Mouse (Mus musculus): ENCODE measurements at regions not wholly inside any gene's neighbourhood (a gene's known extent, or its start where the extent isn't known, plus 50 kb on each side); places are given as distances from the start of the nearest gene placed in this dataset.

DNA sequence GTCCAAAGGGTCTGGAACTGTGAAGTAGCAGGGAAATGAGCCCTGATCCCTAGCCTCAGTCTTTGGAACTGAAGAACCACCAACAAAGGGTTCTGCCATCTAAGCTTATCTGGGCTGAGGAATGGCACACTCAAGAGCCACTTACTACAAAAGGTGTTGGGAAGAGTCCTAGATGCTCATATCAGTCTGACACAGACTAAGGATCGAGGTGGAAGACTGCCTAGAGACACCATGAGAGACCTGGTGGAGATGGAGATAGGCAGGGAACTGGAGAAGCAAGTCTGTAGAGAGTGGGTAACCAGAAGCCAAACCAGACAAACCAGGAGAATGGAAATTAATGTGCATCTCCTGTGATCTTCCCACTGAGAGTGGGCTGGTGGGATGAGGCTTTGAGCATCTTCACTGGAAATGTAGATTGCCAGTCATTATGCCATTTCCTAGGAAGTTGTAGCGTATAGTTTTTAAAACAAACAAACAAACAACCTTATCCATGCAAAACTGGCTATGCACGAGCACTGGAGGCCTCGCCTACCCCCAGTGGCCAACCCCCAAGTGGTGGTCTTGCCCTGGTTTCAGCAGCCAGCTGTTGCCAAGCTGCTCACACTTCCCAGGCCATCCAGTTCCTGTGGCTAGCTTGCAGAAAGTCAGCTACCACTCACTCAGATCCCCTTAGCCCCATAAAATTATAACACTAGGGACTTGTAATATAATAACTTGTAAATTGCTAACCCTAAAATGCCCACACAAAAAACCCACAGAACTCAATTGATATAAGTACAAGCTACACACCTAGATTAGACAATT is 136.2 kb upstream of the Meis1 start:
- Histone ChIP-seq H3K36me3 (no peaks in the 10 kb centered on the region), H3K27me3 (no peaks in the 10 kb centered on the region), H3K27ac (no peak overlapping the region), H3K9me3 (no peaks in the 10 kb centered on the region), H3K9ac (no peak overlapping the region), H3K4me3 (no peak overlapping the region), H3K4me2 (no peak overlapping the region), H3K4me1 (no peaks in the 10 kb centered on the region)
- no peak for ATAC-seq (ENCODE audit: insufficient number of reproducible peaks, low FRiP score, low TSS enrichment, low read depth)
- 81% methylated on average over 4 of the region's 4 CpGs for WGBS

DNA sequence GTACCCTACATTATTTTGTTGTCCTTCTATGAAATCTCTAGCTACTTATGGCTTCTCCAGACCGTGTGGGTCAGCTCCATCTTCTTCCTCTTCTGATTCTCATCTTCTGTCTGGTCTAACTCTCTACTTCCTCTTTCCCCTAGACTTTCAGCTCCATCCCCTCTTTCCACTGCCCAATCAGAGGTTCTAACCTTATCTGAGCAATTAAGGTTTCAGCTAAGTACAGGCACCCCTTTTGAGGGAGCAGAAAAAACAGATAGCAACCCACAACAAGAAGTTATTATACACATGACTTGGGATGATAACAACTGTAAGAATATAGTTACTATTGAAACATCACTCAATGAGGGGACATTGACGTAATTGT is 136.8 kb upstream of the Meis1 start:
- Histone ChIP-seq H3K9me3 (no peaks in the 10 kb centered on the region), H3K4me2 (no peak overlapping the region), H3K27ac (no peak overlapping the region), H3K27me3 (no peaks in the 10 kb centered on the region), H3K9ac (no peak overlapping the region), H3K4me1 (no peaks in the 10 kb centered on the region), H3K4me3 (no peak overlapping the region), H3K36me3 (no peaks in the 10 kb centered on the region)
- no peak for ATAC-seq (ENCODE audit: insufficient number of reproducible peaks, low FRiP score, low TSS enrichment, low read depth)
- 83% methylated on average over 2 of the region's 2 CpGs for WGBS

DNA sequence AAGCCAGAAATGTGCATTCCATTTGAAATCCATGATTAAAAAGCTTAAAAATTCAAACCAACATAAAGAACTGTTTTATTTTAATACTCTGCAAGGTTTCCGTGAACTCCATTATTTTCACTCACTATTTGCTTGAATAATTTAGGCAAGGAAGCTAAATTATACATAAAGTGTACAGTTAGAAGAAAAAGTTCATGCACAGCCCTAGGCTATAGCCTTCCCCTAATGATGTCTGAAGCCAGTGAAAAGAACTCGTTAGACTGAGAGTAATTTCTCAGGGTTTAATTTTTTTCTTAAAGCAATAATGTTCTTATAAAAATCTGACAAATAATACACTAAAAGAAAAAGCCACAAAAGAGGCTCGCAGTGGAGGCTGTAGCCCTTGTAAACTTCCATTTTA is 141.4 kb upstream of the Meis1 start:
- Histone ChIP-seq H3K4me1 (no peaks in the 10 kb centered on the region), H3K27me3 (0 out of 2 replicates have a peak, but pooled peaks cover 5% of the 10 kb centered on the region), H3K36me3 (no peaks in the 10 kb centered on the region), H3K27ac (no peak overlapping the region), H3K9me3 (no peaks in the 10 kb centered on the region), H3K4me3 (no peak overlapping the region), H3K4me2 (no peak overlapping the region), H3K9ac (no peak overlapping the region)
- ATAC-seq (ENCODE audit: insufficient number of reproducible peaks, low FRiP score, low TSS enrichment, low read depth): no peak
- 21% methylated on average over 3 of the region's 3 CpGs for WGBS

DNA sequence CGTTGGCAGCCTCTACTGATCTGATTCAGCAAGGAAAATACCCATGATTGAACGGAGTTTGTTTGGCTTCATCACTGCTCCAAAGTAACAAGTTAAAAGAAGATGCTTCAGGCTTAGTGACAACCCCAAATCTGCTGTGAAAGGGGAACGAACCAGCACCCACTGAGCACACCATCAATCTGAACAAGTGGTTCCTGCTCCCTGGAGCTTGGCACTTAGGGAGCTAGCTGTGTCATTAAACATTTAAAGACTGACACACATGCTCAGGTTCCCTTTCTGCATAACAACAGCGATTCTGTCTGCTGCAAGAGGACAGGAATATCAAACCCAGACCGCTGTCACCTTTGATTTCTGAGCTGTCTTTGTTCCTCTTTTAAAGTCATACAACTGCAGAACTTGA is 141.9 kb upstream of the Meis1 start:
- 31% methylated on average over 5 of the region's 5 CpGs for WGBS
- Histone ChIP-seq H3K4me1 (no peaks in the 10 kb centered on the region), H3K9ac (no peak overlapping the region), H3K36me3 (no peaks in the 10 kb centered on the region), H3K27me3 (0 out of 2 replicates have a peak, but pooled peaks cover 5% of the 10 kb centered on the region), H3K27ac (no peak overlapping the region), H3K4me2 (no peak overlapping the region), H3K9me3 (no peaks in the 10 kb centered on the region), H3K4me3 (no peak overlapping the region)
- ATAC-seq (ENCODE audit: insufficient number of reproducible peaks, low FRiP score, low TSS enrichment, low read depth): no peak

DNA sequence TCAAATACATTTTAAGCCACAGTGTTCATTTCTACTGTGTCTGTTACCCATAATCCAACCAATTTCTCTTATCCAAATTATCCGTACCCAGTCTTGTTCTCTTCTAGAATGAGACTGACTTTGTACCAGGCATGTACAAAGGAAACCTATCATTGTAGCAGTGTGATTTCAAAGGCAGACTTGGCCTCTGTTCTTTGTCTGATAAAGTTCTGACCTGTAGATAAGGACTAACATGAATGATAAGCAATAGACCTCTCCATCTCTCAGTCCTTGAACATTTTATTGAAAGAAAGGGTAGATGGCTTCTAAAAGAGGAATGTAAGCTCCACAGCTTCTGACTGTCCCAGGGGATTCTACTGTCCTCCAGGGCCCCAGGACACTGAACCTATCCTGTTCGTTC is 152.2 kb upstream of the Meis1 start:
- Histone ChIP-seq H3K4me2 (no peak overlapping the region), H3K4me3 (no peak overlapping the region), H3K36me3 (no peaks in the 10 kb centered on the region), H3K9me3 (no peaks in the 10 kb centered on the region), H3K27me3 (no peaks in the 10 kb centered on the region), H3K4me1 (no peaks in the 10 kb centered on the region), H3K27ac (no peak overlapping the region), H3K9ac (no peak overlapping the region)
- WGBS: 85% methylated on average over 2 of the region's 2 CpGs
- ATAC-seq (ENCODE audit: insufficient number of reproducible peaks, low FRiP score, low TSS enrichment, low read depth): no peak

DNA sequence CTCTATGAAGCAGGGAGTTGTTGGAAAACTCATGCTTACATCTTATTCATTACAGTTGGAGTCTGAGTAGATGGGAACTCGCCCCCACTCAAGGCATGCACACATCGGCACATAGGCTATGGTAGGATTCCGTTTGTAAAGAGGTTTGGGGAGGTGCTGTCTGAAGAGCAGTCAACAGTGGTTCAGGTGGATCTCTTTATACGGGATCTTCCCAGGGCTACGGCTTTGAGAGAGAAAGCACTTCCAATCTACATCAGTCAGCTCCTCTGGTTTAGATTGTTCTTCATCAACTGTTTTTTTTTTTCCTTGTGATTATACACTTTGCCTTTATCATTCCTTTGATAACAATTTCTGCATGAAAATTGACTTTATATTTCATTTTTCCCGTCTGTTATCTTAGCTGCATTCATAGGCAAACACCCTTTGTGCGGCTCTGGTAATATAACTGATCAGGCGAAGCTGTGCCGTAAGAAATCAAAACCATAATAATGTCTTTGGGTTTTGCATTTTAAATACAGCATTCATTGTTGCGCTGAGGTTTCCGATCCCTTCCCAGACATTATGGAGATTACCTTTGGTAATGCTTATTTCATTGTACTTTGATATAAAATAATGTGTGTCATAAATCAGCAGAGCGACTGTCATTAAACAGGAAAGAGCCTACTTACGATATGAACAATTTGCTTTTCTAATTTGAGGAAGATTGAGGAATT is 155.7 kb upstream of the Meis1 start:
- ATAC-seq (ENCODE audit: insufficient number of reproducible peaks, low FRiP score, low TSS enrichment, low read depth): no peak
- Histone ChIP-seq H3K4me2 (no peak overlapping the region), H3K27ac (no peak overlapping the region), H3K9ac (no peak overlapping the region), H3K4me3 (no peak overlapping the region), H3K27me3 (no peaks in the 10 kb centered on the region), H3K4me1 (no peaks in the 10 kb centered on the region), H3K9me3 (no peaks in the 10 kb centered on the region), H3K36me3 (no peaks in the 10 kb centered on the region)
- WGBS: 84% methylated on average over 13 of the region's 13 CpGs

DNA sequence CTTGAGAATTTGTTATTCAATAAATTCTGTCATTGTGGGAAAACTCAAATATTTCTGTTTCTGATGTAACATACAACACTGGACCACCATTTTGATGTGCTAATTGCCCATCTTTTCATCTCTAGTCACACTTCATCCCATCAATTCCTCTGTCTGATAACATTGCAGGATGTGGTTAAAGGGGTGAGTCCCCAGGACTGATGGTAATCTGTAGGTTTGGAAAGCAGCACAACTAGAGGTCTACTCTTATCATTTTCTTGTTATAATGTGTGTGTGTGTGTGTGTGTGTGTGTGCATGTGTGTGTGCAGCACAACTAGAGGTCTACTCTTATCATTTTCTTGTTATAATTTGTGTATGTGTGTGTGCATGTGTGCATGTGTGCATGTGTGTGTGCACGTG is 160.5 kb upstream of the Meis1 start:
- no peak overlapping the region for H3K4me2 ChIP-seq
- no peaks in the 10 kb centered on the region for H3K36me3 ChIP-seq
- no peak overlapping the region for H3K4me3 ChIP-seq
- H3K4me1 ChIP-seq: no peaks in the 10 kb centered on the region
- no peaks in the 10 kb centered on the region for H3K9me3 ChIP-seq
- no peaks in the 10 kb centered on the region for H3K27me3 ChIP-seq
- H3K27ac ChIP-seq: no peak overlapping the region
- ATAC-seq (ENCODE audit: insufficient number of reproducible peaks, low FRiP score, low TSS enrichment, low read depth): no peak
- H3K9ac ChIP-seq: no peak overlapping the region
- WGBS: 87% methylated on average over 1 of the region's 1 CpGs

DNA sequence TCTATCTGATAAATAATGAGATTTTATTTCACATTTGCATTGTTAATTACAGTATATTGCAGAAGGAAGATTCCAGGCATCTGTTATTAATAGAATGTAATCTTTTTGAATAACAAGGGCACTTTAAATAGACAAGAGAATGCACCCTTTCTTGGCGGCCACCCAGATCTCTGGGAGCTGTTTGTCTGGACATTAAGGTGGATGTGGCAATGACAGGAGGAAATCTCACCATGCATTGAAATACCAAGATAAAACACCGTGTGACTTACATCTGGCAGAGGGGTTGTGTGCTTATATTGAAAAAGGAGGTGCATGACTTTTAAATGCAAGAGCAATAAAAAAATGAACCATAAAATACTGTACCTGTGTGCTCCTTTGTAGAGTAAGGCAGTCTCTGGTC is 171.0 kb upstream of the Meis1 start:
- Histone ChIP-seq H3K4me3 (no peak overlapping the region), H3K4me1 (no peaks in the 10 kb centered on the region), H3K27me3 (no peaks in the 10 kb centered on the region), H3K36me3 (no peaks in the 10 kb centered on the region), H3K9me3 (no peaks in the 10 kb centered on the region), H3K4me2 (no peak overlapping the region), H3K27ac (no peak overlapping the region), H3K9ac (no peak overlapping the region)
- WGBS: 48% methylated on average over 2 of the region's 2 CpGs
- no peak for ATAC-seq (ENCODE audit: insufficient number of reproducible peaks, low FRiP score, low TSS enrichment, low read depth)

DNA sequence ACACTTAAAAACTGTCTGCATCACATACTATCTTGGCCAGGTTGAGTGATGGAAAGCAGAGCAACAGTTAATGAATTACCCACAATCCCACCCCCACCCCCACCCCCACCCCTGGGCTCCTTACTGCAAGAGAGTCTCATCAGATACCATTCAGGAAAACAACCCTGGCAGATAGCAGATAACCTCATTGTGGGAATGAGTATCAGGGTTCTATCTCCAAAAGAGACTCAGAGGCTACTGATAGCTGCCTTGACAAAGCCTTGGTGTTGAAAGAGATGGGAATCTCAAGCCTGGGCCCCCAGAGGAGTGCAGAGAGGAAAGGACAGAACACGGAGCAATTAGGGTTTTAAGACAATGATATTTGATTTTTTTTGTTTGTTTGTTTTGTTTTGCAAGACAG is 175.7 kb upstream of the Meis1 start:
- H3K4me3 ChIP-seq: no peak overlapping the region
- WGBS: 68% methylated on average over 1 of the region's 1 CpGs
- no peaks in the 10 kb centered on the region for H3K4me1 ChIP-seq
- H3K9ac ChIP-seq: no peak overlapping the region
- no peaks in the 10 kb centered on the region for H3K27me3 ChIP-seq
- no peaks in the 10 kb centered on the region for H3K36me3 ChIP-seq
- H3K4me2 ChIP-seq: no peak overlapping the region
- no peak overlapping the region for H3K27ac ChIP-seq
- no peak for ATAC-seq (ENCODE audit: insufficient number of reproducible peaks, low FRiP score, low TSS enrichment, low read depth)
- no peaks in the 10 kb centered on the region for H3K9me3 ChIP-seq

DNA sequence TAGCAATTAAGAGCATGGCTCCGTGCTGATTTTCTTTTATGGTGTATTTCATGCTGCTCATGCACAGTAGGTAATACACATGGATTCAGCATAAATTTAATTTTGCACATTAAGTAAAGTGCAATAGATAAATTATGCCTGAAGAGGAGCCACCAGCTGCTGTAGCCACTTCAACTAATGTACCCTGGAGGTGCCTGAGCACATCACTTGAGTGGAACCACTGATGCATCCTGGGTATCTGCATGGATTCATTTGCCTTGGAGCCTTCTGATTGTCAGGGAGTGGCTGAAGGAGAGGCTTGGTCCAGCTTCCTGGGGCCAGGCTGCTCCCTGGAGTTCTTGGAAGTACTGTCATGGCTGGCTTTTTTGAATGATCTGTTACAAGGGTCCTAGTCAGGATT is 179.0 kb upstream of the Meis1 start:
- Histone ChIP-seq H3K9me3 (no peaks in the 10 kb centered on the region), H3K4me1 (no peaks in the 10 kb centered on the region), H3K27ac (no peak overlapping the region), H3K27me3 (no peaks in the 10 kb centered on the region), H3K36me3 (no peaks in the 10 kb centered on the region), H3K9ac (no peak overlapping the region), H3K4me2 (no peak overlapping the region), H3K4me3 (no peak overlapping the region)
- WGBS: 77% methylated on average over 1 of the region's 1 CpGs
- ATAC-seq (ENCODE audit: insufficient number of reproducible peaks, low FRiP score, low TSS enrichment, low read depth): no peak

DNA sequence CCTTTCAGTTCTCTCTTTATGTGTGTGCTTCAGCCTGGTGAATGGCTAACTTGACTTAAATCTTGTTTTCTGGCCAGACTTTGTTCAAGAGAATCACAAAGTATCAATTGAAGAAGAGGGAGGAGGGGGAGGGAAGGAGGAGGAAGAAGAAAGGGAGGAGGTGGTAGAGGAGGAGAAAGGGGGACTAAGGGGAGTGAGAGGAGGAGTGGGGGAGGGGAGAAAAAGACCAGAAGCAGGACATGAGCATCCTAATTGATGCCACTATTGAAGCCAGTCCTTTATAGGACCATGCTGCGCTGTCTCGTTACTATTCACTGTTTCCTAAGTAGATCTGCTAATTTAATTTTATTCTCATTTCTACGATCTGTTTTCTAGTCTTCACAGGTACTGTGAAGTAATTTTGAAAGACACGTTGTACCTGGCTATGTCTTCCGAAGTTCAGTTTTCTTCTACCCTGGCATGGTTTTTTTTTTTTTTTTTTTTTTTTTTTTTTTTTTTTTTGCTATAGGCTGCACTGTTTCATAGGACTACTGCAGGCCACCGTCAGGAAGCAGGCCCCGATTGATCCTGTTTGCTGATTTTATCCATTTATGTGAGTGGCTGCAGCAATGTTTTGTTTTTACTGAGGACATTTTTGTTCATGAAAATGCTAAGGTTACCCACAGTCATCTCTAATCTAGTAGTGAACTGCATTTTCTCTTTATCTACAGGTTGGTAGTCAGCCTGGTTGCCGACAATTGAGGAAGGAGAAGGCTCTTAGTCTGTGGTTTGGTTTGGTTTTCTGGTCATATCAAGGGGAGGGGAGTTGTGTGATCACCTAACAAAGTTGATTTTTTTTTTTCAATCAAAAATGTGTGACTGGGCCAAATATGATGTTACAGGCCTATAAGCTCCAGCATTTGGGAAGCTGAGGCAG is 184.1 kb upstream of the Meis1 start:
- 66% methylated on average over 8 of the region's 8 CpGs for WGBS

DNA sequence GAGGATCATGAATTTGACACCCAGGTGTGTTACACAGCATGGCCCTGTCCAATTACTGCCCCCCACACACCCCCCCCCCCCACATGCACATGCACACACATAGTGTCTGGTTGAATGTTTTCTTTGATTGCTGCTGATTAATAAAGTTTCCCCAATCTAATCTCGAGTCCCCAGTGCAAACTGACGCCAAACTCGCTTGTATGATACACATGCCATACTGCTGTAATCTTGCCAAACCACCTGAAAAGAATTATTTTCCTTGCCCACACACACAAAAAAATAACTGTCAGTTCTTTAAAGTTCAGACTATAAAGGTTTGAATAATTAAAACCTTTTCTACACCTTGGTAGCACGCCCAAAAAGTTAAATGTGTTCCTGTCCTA is 184.7 kb upstream of the Meis1 start:
- peak overlapping the region; percentile 38; the same call in 1 of the 2 replicates for H3K27ac ChIP-seq
- WGBS: 35% methylated on average over 4 of the region's 4 CpGs

More for the DNA sequence above, 184.1 kb upstream of the Meis1 start:
- Histone ChIP-seq H3K4me2 (no peak overlapping the region), H3K9me3 (no peaks in the 10 kb centered on the region), H3K27ac (no peak overlapping the region), H3K36me3 (no peaks in the 10 kb centered on the region), H3K4me1 (peaks cover 8% of the 10 kb centered on the region), H3K9ac (no peak overlapping the region), H3K27me3 (no peaks in the 10 kb centered on the region), H3K4me3 (no peak overlapping the region)
- no peak for ATAC-seq (ENCODE audit: insufficient number of reproducible peaks, low FRiP score, low TSS enrichment, low read depth)

More for the DNA sequence above, 184.7 kb upstream of the Meis1 start:
- H3K4me2 ChIP-seq: no peak overlapping the region
- no peaks in the 10 kb centered on the region for H3K36me3 ChIP-seq
- no peaks in the 10 kb centered on the region for H3K27me3 ChIP-seq
- H3K9ac ChIP-seq: no peak overlapping the region
- H3K4me3 ChIP-seq: no peak overlapping the region
- ATAC-seq (ENCODE audit: insufficient number of reproducible peaks, low FRiP score, low TSS enrichment, low read depth): no peak
- no peaks in the 10 kb centered on the region for H3K9me3 ChIP-seq
- H3K4me1 ChIP-seq: peaks cover 8% of the 10 kb centered on the region

All from limb, embryonic 15.5 days (tissue).